Mouse (Mus musculus): ENCODE data around the gene Nol11. TPM values are rescaled to one million over a fixed set of nuclear protein-coding genes. Genes with fewer than 3 reads are reported as not detected.

Gene Nol11
- polyA plus RNA-seq (2012; rRNA removed; ENCODE audit: low replicate concordance): 0.95 and 0.99 TPM in 2 replicates

GRCm38 (mm10) chr11:107188565-107189552 lies at the start of gene Nol11:
Gene Nol11 (minus strand): TSS chr11:107189381.

DNA sequence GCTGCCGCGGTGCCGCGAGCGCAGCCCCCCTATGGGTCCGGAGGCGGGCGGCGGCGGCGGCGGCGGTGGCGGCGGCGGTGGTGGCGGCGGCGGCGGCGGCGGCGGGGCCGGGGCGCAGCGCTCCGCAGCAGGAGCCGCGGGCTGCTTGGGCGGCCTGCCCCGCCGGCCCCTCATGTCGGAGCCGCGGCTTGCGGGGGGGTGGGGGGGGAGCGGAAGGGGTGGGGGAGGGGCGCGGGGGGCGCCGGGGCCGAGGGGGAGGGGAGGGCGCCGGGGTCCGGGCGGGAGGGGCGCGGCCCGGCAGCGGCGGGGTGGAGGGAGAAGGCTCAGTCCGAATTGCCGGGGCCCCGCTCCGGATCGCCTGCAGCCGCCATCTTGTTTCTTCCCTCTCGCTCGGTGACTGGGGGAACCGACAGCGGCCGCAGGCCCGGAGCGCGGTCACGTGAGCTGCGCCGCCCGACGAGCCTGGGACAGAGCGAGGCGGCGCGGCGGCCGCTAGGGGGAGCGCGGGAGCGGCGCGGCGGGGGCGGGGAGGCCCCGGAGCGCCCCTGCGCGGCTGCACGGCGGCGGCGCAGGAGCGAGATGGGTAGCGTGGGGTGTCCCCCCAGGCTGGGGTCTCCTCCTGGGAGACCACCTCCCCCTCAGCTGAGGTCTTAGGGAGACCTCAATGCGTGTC lies 57.3 kb downstream of the Nol11 start, which contains the start of gene Bptf:
Gene Bptf (minus strand): TSS at position 379 of the 673 bp plus-strand sequence.

Other genes with a start within 250 kb of the Nol11 start
- 3.9 and 13.8 TPM in 2 replicates for gene Kpna2, start 189.8 kb downstream of the Nol11 start, polyA plus RNA-seq (2012; rRNA removed; ENCODE audit: low replicate concordance)
- gene 1810010H24Rik, start 163.7 kb downstream of the Nol11 start, polyA plus RNA-seq (2012; rRNA removed; ENCODE audit: low replicate concordance): 1.9 and 4.5 TPM in 2 replicates
- 7.5 and 10.6 TPM in 2 replicates for gene Bptf, start 57.3 kb downstream of the Nol11 start, polyA plus RNA-seq (2012; rRNA removed; ENCODE audit: low replicate concordance)